Comparison of ENCODE assay signal across 17 mouse cellular contexts in genomic region chr10:71120769-71121165, GRCm38 (mm10). TPM values are rescaled to one million over a fixed set of nuclear protein-coding genes. Genes with fewer than 3 reads are reported as not detected.
A peak's percentile ranks its signal among the peaks of the same experiment; 100 is the strongest.
DNase-seq lines count a peak whose midpoint lies in the region; ATAC-seq and TF ChIP-seq lines count a peak whose summit lies in the region.
"Had no signal": no experiment of that assay in that cellular context is flagged by ENCODE, and none has a peak within 500 bp of the region (broad histone marks: within the 10 kb centered on the region; RNA-seq: fewer than 3 reads in every experiment).

No protein-coding gene starts in this region.

- peak overlapping the region; percentile 84; the same call in 1 of the 2 replicates for H3K27ac ChIP-seq in embryonic facial prominence, embryonic 14.5 days (replicated peaks; ENCODE audit: low read depth, low read length)
- no peak overlapping the region for H3K27ac ChIP-seq in embryonic facial prominence, embryonic 10.5 days (replicated peaks)
- peak overlapping the region; percentile 93 for H3K27ac ChIP-seq in lung, embryonic 16.5 days (ENCODE audit: low read length)
- H3K27ac ChIP-seq in stomach, embryonic 15.5 days: peak overlapping the region; percentile 40; the same call in 1 of the 2 replicates
- no peak overlapping the region for H3K27ac ChIP-seq in layer of hippocampus, adult 2 months
- no peak overlapping the region for H3K27ac ChIP-seq in forebrain, embryonic 15.5 days (replicated peaks)
- H3K27ac ChIP-seq: liver, embryonic 14.5 days; macrophage; midbrain, embryonic 13.5 days had no signal

- H3K9ac ChIP-seq in embryonic facial prominence, embryonic 14.5 days (ENCODE audit: low read depth, low read length): no peak overlapping the region
- H3K9ac ChIP-seq in lung, embryonic 16.5 days (ENCODE audit: low read length): no peak overlapping the region
- no peak overlapping the region for H3K9ac ChIP-seq in stomach, embryonic 15.5 days
- H3K9ac ChIP-seq in forebrain, embryonic 15.5 days (replicated peaks): no peak overlapping the region
- H3K9ac ChIP-seq: liver, embryonic 14.5 days; midbrain, embryonic 13.5 days had no signal

- no peak for TF ChIP-seq CTCF in layer of hippocampus, adult 2 months (conservative IDR thresholded peaks at IDR 0.05)

- peaks cover 37% of the 10 kb centered on the region for H3K4me1 ChIP-seq in embryonic facial prominence, embryonic 14.5 days (ENCODE audit: control insufficient read depth, insufficient read depth, low read length)
- H3K4me1 ChIP-seq in embryonic facial prominence, embryonic 10.5 days: peaks cover 17% of the 10 kb centered on the region
- H3K4me1 ChIP-seq in lung, embryonic 16.5 days (replicated peaks; ENCODE audit: control insufficient read depth, insufficient read depth, low read length): peaks cover 31% of the 10 kb centered on the region
- peaks cover 8% of the 10 kb centered on the region for H3K4me1 ChIP-seq in stomach, embryonic 15.5 days
- no peaks in the 10 kb centered on the region for H3K4me1 ChIP-seq in forebrain, embryonic 15.5 days
- H3K4me1 ChIP-seq: midbrain, embryonic 13.5 days had no signal

- no peak for ATAC-seq in embryonic facial prominence, embryonic 14.5 days (ENCODE audit: low read depth)
- ATAC-seq in lung, embryonic 16.5 days (ENCODE audit: low read depth): no peak
- ATAC-seq in stomach, embryonic 15.5 days (ENCODE audit: insufficient read depth, low FRiP score, low read depth): no peak
- no peak for ATAC-seq in forebrain, embryonic 15.5 days (replicated peaks)
- ATAC-seq: midbrain, embryonic 13.5 days had no signal

- H3K36me3 ChIP-seq in embryonic facial prominence, embryonic 14.5 days (ENCODE audit: control insufficient read depth, insufficient read depth, low read length): no peaks in the 10 kb centered on the region
- H3K36me3 ChIP-seq in embryonic facial prominence, embryonic 10.5 days (replicated peaks): no peaks in the 10 kb centered on the region
- H3K36me3 ChIP-seq in lung, embryonic 16.5 days (ENCODE audit: control insufficient read depth, insufficient read depth, low read length): no peaks in the 10 kb centered on the region
- no peaks in the 10 kb centered on the region for H3K36me3 ChIP-seq in stomach, embryonic 15.5 days
- no peaks in the 10 kb centered on the region for H3K36me3 ChIP-seq in forebrain, embryonic 15.5 days
- H3K36me3 ChIP-seq: midbrain, embryonic 13.5 days had no signal

- no peak overlapping the region for H3K4me3 ChIP-seq in embryonic facial prominence, embryonic 14.5 days (ENCODE audit: low read depth, low read length)
- no peak overlapping the region for H3K4me3 ChIP-seq in embryonic facial prominence, embryonic 10.5 days
- no peak overlapping the region for H3K4me3 ChIP-seq in lung, embryonic 16.5 days (ENCODE audit: low read length)
- H3K4me3 ChIP-seq in stomach, embryonic 15.5 days (replicated peaks): no peak overlapping the region
- H3K4me3 ChIP-seq in layer of hippocampus, adult 2 months: no peak overlapping the region
- no peak overlapping the region for H3K4me3 ChIP-seq in forebrain, embryonic 15.5 days
- H3K4me3 ChIP-seq: heart, adult 2 months; midbrain, embryonic 13.5 days; myocyte had no signal

- 81% methylated on average over 3 of the region's 3 CpGs for WGBS in embryonic facial prominence, embryonic 14.5 days
- WGBS in embryonic facial prominence, embryonic 10.5 days: 80% methylated on average over 3 of the region's 3 CpGs
- 74% methylated on average over 3 of the region's 3 CpGs for WGBS in lung, embryonic 16.5 days
- WGBS in stomach, embryonic 15.5 days: 69% methylated on average over 3 of the region's 3 CpGs
- WGBS in forebrain, embryonic 15.5 days: 95% methylated on average over 3 of the region's 3 CpGs

- H3K27me3 ChIP-seq in embryonic facial prominence, embryonic 14.5 days (replicated peaks; ENCODE audit: control insufficient read depth, insufficient read depth, low read length): no peaks in the 10 kb centered on the region
- no peaks in the 10 kb centered on the region for H3K27me3 ChIP-seq in embryonic facial prominence, embryonic 10.5 days (replicated peaks; ENCODE audit: low read depth, poor library complexity, severe bottlenecking)
- no peaks in the 10 kb centered on the region for H3K27me3 ChIP-seq in lung, embryonic 16.5 days (ENCODE audit: control insufficient read depth, insufficient read depth, low read depth, low read length)
- H3K27me3 ChIP-seq in stomach, embryonic 15.5 days (replicated peaks): no peaks in the 10 kb centered on the region
- H3K27me3 ChIP-seq in forebrain, embryonic 15.5 days: no peaks in the 10 kb centered on the region
- H3K27me3 ChIP-seq: midbrain, embryonic 13.5 days had no signal

- H3K9me3 ChIP-seq in embryonic facial prominence, embryonic 14.5 days (ENCODE audit: control insufficient read depth, low read length): no peaks in the 10 kb centered on the region
- no peaks in the 10 kb centered on the region for H3K9me3 ChIP-seq in embryonic facial prominence, embryonic 10.5 days
- no peaks in the 10 kb centered on the region for H3K9me3 ChIP-seq in lung, embryonic 16.5 days (ENCODE audit: control insufficient read depth, low read length)
- H3K9me3 ChIP-seq in stomach, embryonic 15.5 days: no peaks in the 10 kb centered on the region
- H3K9me3 ChIP-seq in forebrain, embryonic 15.5 days: no peaks in the 10 kb centered on the region
- H3K9me3 ChIP-seq: midbrain, embryonic 13.5 days had no signal

- DNase-seq in embryonic facial prominence, embryonic 14.5 days (ENCODE audit: low spot score): no peak
- DNase-seq in embryonic facial prominence, embryonic 10.5 days (ENCODE audit: low spot score): no peak
- no peak for DNase-seq in lung, adult 18-20 months
- peak; percentile 69 for DNase-seq in kidney, postnatal 10 days
- no peak for DNase-seq in layer of hippocampus, adult 2 months (ENCODE audit: low spot score in 2 of 2)
- DNase-seq: cerebellum, postnatal 25 days; heart, adult 2 months; retina, postnatal 1 day; thymus, postnatal 25 days had no signal

- H3K4me2 ChIP-seq in embryonic facial prominence, embryonic 14.5 days (ENCODE audit: low read depth, low read length): no peak overlapping the region
- no peak overlapping the region for H3K4me2 ChIP-seq in lung, embryonic 16.5 days (ENCODE audit: low read depth, low read length)
- no peak overlapping the region for H3K4me2 ChIP-seq in stomach, embryonic 15.5 days
- H3K4me2 ChIP-seq in forebrain, embryonic 15.5 days (replicated peaks): no peak overlapping the region
- H3K4me2 ChIP-seq: midbrain, embryonic 13.5 days had no signal

RNA-seq across cellular contexts. Expression of gene Bicc1, which starts 38.7 kb away (rescaled TPM):
- polyA plus RNA-seq in embryonic facial prominence, embryonic 14.5 days (2014; fragmentation: Nextera tagmentation; extraction: Ambion mirVana): 44.8 and 54.3 TPM in 2 replicates
- 4.2 and 5.2 TPM in 2 replicates for polyA plus RNA-seq in embryonic facial prominence, embryonic 10.5 days (2016; fragmentation: Nextera tagmentation; extraction: Ambion mirVana)
- polyA plus RNA-seq in lung, embryonic 16.5 days (2015; fragmentation: Nextera tagmentation; extraction: Ambion mirVana): 18.7 and 19.1 TPM in 2 replicates
- polyA plus RNA-seq in stomach, embryonic 15.5 days (2015; fragmentation: Nextera tagmentation; extraction: Ambion mirVana): 23.1 and 26.9 TPM in 2 replicates
- total RNA-seq in layer of hippocampus, adult 2 months (2021): 1 to 10 TPM; 4.4 to 5.2 TPM
- 3.0 and 3.7 TPM in 2 replicates for polyA plus RNA-seq in forebrain, embryonic 15.5 days (2015; fragmentation: Nextera tagmentation; extraction: Ambion mirVana)
- total RNA-seq: neutrophil, adult 5-6 weeks had no signal
- polyA plus RNA-seq: macrophage had no signal

Comparison
In these comparisons a context has a peak if more than half of its experiments do, and no peak if none do; other contexts are left out.
1. H3K27ac ChIP-seq: peak in embryonic facial prominence, embryonic 14.5 days (single experiment), lung, embryonic 16.5 days (single experiment) and stomach, embryonic 15.5 days (single experiment); none in embryonic facial prominence, embryonic 10.5 days (single experiment), layer of hippocampus, adult 2 months (single experiment) and forebrain, embryonic 15.5 days (single experiment).